Mouse (Mus musculus) spleen, adult 18-20 months (tissue): ENCODE data around the gene Abi1.
"Not testable (repeated sequence)": the region's sequence is repeated elsewhere in the genome, so short reads cannot be mapped to it uniquely, and the experiment has no call there.

Source experiments
- DNase-seq, 2 experiments: peaks; one replicate each; pipeline ENCODE4 v3.0.0; 2022; ENCODE audit warnings: mixed read lengths in 2 of 2

Abi1 gene

DNA sequence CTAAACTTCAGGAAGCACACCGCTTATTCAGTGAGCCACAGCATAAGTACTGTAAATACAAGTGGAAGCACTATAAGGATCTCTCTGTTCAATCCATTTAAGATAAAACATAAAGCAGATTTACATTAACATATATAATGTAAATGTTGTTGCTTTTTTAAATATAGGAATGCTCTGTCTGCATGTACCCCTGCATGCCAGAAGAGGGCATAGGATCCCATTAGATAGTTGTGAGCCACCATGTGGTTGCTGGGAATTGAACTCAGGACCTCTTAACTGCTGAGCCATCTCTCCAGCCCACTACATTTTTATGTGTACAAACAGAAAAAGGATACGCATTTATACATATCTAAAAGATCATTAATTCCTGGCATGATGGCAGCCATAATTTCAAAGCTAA lies 78.4 kb downstream of the Abi1 start:
- no peak for DNase-seq

GRCm38 (mm10) chr2:22957415-22957814 lies 82.6 kb downstream of the Abi1 start:
- no peak for DNase-seq

- DNase-seq, result no peak
Measured at GRCm38 (mm10) chr2:22955914-22956313, 84.1 kb downstream of the Abi1 start.

GRCm38 (mm10) chr2:22954278-22954677 lies 85.8 kb downstream of the Abi1 start:
- DNase-seq, result no peak

DNA sequence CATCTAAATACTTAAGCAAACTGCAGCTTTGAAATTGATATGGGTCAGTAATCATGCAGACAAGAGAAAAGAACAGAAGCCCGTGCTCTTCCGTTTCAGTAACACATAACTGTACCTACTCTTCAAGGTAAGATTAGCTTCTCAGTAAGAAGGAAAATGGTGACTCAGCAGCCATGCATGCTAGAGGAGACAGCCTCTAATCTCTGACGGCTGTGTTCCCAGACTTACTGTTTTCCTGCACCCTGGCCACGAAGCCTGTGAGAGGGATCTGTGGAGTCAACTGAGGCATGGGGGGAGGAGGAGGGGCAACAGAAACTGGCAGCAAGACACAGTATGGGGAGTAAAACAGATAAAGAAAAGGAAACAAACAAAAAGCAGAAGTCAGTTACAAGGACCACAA lies 90.1 kb downstream of the Abi1 start:
- DNase-seq, result no peak

GRCm38 (mm10) chr2:22933556-22933955 lies 106.5 kb downstream of the Abi1 start:
- no peak for DNase-seq

DNA sequence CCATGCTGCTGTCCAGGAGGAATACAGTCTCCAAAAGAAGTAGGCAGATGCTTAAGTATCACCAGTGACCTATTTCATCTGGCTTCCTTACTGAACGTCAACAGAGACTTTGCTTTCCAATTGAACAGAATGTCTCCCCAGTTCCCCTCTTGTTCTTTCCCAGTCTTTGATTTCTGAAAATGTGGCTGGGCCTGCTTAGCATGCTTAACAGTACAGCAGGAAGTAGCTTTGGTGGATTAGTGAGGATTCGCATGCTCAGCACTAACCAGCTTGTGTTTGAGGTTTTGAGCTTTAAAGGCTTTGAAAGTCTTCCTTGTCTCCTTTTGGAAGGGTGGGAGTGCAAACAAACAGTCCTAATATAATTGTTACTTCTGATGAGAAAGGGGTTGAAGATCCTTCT lies 111.8 kb downstream of the Abi1 start:
- no peak for DNase-seq

DNA sequence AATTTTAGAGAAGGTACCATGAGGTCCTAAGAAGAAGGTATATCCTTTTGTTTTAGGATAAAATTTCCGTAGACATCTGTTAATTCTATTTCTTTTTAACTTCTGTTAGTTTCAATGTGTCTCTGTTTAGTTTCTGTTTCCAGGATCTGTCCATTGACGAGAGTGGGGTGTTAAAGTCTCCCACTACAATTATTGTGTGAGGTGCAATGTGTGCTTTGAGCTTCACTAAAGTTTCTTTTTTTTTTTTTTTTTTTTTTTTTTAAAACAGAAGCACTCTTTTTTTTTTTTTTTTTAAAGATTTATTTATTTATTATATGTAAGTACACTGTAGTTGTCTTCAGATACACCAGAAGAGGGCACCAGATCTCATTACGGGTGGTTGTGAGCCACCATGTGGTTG lies 114.1 kb downstream of the Abi1 start:
- DNase-seq, result not testable (repeated sequence)

GRCm38 (mm10) chr2:22918651-22919050 lies 121.4 kb downstream of the Abi1 start:
- no peak for DNase-seq

DNA sequence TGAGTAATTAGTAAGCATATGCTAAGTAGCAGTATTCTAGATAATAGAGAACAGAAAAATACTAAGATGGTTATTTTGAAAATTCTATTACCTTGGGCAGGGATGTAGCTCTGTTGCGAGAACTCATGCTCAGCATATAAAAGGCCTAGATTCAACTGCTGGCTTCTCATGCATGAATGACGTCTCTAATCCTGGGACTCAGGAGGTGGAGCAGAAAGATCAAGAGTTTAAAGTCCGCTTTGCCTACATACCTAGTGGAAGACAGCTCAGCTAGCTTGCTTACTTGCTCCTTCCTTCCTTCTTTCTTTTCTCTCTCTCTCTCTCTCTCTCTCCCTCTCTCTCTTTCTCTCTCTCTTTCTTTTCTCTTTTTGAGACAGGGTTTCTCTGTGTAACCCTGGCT lies 125.6 kb downstream of the Abi1 start:
- no peak for DNase-seq

- no peak for DNase-seq
Measured at GRCm38 (mm10) chr2:22903947-22904346, 136.1 kb downstream of the Abi1 start.

DNA sequence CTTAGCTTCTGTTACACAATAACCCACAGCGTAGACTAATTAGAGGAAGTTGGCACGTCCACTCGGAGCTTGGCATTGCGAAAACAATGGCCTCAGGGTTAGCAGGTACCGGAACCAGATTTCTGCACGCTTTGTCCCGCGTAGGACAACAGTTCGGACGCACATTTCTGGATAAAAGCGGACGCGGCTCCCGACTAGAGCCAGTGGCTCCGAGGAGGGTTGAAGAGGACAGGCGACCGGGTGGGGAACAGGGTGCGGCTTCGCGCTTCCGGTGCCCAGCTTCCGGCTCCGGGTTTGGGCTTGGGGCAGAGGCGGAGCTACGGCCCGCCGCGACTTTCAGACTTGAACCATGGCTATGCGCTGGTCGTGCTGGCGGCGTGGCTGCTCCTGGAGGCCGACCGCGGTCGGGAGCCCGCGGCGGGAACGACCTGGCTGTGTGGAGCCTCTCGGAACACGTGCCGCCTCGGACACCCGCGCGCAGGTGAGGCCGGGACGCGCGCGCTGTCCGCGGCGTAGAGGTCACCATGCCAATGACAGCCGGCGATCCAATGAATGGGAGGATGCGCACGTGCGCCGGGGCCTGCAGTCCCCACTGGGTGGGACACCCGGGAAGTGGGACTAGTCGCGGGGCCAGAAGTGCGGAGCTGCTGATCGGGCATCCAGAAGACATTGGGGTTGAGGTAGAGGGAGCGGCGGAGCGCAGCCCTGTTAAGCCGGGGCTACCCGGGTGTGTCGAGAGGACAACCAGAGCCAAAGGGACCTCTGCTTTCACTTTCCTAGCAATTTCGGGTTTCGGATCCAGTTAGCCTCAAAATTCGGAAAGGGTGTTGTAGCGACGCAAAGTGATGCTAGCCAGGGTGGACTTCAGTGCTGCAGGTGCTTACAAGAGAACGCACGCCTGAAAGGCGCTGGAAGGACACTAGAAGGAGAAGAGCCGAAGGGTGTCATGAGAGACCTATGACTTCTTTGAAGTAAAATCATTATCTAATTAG lies 144.5 kb downstream of the Abi1 start, which contains the start of gene Pdss1:
Pdss1 (plus strand) TSS at position 241 of the 992 bp plus-strand sequence.
- DNase-seq, result peak; percentile 74 to 78

- no peak for DNase-seq
Measured at GRCm38 (mm10) chr2:22894932-22895281, 145.1 kb downstream of the Abi1 start.
